Mouse (Mus musculus): ENCODE measurements around the gene Klhl29.

Klhl29 gene

DNA sequence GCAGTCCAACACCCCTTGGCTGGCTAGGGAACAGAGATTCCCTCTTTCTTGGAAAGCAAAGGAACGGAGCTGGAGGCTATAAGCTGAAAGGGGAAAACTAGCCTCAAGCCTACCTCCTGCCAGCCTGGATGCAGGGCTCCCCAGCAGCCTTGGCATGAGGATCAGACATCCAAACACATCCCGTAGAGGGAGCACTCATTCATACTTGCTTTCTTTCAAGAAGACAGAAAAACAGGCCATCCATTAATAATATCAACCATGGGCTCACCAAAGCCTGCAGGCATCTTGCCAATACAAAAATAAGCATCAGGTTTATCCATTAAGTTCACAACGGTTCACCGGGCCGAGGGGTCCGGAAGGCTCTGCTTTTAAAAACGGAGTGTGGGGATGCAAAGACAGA, 79.1 kb downstream of the Klhl29 start:
- DNase-seq (ENCODE audit: low read depth), result no peak

DNA sequence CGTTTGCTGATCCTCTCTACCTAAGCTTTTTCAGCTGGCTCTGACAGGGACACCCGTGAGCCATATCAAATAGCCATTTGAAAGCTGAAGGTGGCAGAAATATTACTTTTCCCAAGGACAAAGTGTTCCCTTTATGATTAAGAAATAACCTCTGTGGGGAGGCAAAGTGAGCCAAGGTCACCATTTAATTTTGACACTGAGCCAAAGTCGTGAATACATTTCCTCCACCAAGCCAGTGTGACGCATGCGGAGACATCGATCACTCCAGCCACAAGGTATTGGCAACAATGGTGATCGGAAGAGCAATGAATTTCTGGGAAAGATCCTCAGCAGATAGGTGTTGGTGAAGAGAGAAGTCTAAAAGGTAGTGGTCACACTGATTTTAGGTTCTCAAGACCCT, 83.2 kb downstream of the Klhl29 start:
- DNase-seq (ENCODE audit: low read depth), result no peak

DNA sequence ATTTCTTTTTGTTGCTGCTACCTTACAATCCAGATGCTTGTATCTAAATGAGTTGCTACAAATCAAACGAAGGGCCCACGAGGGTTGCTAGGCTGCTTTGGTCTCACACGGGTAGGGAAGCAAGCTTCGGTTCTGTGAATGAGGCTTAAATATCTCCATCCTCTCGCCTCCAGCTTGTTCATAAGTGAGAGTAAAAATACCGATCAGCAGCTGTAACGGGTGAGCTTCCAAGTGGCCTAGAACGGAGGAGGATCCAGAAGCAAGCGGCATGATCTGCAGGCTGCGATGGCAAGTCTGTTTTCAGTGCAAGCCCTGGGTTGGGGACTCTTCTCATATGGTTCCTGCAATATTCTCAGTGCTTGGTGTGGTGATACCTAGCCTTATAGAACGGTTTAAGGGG, 89.9 kb downstream of the Klhl29 start:
- DNase-seq (ENCODE audit: low read depth), result no peak

DNA sequence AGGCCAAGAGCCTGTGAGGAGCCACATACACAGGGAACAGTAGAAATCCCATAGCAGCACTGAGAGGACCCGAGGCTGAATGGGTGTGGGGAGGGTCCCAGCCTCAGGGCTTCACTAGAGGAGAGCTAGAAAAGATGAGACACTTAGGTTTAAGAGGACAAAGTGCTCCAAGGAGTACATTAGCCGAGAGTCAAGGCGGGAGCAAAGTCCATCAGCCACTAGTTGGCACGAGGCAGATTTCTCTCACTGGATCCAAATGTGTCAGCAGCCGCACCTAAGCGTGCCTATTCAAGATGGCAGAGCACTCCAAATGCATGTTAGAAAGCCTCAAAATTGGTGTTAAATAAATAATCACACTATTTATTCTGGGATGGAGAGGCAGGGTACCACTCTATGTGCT, 90.5 kb downstream of the Klhl29 start:
- DNase-seq (ENCODE audit: low read depth), result no peak

DNA sequence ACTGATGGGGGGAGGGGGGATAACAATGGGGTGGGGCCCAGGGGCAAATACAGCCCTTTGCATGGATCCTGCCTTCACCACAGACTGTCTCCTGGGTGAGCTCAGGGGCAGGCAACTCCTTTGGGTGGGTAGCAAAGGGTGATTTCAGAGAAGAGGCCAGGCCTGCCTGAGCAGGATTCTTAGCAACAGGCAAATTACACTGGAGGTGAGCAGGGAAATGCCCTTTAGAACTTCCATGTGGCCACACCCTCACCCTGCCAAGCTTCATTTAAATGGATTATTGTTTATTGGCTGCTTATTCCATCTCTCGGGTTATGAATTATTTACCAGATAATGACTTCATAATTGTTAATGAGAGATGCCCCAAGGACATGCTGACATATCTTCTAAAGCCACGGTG, 91.8 kb downstream of the Klhl29 start:
- DNase-seq (ENCODE audit: low read depth), result no peak

DNA sequence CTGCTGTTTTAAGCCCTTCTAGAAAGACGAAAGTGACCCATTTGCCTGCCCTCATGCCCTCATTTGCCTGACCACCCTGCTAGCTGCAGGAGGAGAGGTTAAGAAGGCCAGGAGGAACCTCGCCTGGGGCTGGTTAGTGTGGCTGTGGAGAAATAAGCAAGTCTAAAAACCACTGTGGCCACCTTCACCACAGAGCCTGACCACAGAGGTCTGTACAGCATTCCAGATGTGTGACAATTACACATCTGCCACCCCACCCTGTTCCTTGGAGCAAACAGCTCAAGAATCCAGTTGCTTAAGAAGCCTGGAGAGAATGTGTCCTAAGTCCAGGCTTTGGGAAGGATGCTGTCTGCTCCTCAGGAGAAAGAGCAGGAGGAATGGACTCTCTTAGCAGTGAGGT, 92.9 kb downstream of the Klhl29 start:
- no peak for DNase-seq (ENCODE audit: low read depth)

DNA sequence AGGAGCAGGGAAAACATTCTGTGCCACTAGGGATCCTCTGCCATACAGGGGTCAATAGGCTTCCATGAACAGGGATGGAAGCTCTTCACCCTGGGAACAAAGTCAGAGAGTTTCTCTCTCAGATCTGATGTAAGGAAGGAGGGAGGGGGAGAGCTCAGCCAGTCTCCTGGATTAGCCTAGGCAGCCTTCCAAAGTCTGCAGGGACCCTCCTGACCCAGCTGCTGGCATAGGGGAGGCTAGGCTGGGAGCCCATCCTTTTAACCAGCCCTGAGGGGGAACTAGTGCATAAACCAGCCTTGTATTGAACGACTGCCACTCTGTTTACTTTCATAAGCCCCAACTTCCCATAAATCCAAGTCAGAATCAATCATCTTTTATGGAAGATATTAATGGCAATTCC, 95.6 kb downstream of the Klhl29 start:
- DNase-seq (ENCODE audit: low read depth), result no peak

DNA sequence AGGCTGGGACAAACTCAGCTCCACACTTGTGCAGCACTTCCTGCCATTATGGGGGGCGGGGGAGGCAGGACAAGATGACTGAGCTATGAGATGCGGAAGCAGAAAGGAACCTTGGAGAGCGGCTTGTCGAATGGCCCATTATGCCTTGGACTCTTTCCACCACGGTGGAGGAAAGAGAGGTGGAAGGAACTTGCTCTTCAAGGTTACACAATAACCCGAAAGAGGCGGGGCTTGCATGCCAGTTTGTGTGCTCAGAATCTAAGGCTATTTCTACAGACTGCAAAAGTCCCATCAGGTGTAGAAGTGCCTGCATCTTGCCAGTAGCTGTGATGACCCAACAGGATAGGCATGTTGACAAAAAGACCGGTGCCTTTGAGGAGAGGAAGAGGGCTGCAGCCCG, 98.5 kb downstream of the Klhl29 start:
- DNase-seq (ENCODE audit: low read depth), result no peak

DNA sequence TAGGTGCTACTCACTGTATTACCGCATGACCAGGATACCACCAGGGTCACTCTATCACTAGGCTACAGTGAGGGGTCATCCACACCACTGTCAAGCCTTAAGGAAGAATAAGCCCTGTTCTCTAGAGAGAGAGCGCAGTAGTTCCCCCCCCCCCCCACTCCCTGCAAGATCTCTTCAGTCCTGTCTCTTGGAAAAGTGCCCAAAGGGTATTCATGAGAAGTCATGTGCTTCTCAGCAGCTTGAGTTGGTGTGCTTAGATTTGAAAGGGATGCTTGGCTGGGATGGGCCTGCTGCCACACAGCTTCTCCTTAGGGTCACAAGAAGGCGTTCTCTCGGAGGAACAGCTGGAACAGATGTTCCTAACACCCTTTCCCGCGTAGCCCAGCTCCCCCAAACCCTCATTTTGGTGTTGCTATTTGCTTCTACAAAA, 100.0 kb downstream of the Klhl29 start:
- no peak for DNase-seq (ENCODE audit: low read depth)

DNA sequence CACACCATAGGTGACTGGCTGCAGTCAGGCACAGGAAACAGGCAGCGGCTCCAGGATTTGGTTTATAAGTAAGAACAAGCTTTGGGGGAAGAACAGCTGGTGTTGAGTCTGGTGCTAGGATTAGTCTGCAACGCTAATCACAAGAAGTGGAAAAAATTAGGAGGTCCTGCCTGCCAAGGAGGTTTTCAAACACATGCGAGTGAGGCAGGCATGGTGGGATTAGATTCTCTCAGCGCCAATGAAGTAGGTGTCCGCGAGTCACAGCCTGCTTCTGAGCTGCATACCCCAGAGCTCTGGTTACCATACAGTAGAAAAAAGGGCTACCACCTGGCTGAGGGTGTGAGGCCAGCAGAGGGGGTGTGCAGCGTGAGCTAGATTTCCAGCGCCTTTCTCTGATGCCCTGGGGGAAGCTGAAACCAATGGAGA, 101.0 kb downstream of the Klhl29 start:
- no peak for DNase-seq (ENCODE audit: low read depth)

DNA sequence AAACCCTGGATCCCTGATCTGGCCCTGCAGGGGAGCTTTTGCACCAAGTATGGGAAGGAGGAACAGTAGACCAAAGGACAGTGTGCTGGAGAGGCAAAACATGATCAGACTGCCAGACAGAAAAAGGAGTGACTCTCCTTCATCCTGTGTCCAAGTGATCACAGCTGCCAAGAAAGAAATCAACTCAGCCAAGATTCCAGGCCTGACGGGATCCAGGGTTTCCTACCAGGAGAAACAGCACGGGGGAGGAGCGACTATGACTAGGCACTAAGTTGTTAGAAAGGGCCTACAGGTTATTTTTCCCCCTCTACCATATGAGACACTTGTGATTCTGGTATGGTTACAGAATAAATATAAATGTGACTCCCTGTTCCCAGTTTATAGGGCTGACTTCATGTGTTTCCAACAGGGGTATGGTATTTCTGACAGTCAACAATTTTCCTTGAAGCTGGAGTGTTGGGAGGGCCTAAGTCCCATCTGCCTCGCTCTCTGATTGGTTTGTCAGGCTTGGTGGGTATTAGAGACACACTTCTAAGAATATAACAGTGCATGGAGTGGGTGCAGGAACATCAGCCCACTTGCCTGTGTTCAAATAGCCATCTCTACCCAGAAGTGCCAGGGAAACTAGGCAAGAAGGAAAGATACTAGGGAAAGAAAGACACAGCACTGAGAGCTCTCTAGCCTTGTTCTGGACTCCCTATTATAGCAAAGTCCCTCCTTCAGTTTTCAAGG, 102.0 kb downstream of the Klhl29 start:
- DNase-seq (ENCODE audit: low read depth), result no peak

DNA sequence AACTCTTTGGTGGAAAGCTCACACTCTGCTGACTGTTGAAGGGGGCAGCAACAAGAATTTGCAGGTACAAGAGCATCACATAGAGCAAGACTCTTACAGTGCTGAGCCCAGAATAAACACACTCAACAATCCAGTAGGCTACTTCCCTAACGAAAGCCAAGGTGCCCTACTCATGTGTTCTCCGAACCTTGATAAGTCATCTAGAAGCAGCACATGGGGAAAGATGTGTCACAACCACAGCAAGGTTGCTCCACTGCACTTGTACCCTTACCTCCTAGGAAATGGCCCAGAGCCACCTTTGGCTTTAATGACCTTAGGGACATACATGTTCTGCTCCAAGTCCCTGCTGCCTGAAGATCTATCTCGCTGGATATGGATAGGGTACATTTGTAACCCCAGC, 105.0 kb downstream of the Klhl29 start:
- DNase-seq (ENCODE audit: low read depth), result no peak

DNA sequence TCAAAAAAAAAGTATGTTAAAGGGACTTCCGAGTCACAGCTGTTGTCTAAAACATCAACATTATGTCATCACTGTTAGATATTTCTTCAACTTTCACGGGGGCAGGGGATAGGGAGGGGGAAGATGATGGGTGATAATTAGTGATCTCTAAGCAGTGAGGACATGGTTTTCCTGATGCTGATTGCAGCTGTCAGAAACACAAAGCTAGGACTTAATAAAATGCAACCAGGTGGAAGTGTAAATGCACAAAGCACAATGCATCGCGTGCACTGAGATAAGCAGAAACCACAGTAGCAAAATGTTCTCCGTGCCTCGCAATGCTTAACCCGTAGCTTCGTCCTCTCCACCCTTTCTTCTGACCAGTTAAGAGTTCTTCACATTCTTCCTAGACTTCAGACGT, 105.5 kb downstream of the Klhl29 start:
- DNase-seq (ENCODE audit: low read depth), result no peak

DNA sequence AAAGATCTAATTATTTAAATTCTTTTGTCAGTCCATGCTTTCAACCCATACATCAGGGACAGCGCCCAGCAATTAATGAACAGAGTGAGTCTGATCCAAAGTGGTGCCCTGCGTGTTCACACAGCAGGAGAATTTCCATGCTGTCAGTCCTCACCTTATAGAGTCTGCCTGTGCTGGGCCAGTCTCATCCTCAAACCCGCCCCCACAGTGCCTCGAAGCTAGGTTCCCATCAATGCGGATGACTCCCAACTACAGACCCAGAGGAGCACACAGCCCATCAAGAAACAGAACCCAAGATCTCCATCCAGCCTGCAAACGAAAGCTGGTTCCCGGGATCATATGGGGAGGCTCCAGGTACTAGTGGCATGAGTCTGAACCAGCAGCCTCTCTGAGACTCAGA, 106.4 kb downstream of the Klhl29 start:
- no peak for DNase-seq (ENCODE audit: low read depth)

DNA sequence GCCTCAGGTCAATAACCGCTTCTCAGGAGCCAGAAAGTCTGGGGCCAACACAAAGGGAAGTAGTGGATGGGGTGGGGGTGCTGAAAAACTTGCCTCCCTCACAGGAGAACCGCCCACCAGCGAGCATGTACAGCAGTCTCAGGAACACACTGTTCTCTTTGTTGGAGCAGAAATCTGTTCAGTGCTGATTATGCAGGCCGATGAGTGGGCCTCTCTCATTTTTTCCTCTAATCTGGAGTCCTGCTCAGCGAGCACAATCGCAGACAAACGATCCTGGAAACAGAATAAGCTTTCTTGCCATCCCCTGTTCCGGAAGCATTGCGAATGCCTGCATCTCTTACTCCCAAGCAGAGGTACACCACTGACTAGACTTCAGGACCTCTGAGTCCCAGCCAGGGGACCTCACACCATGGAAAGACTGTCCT, 107.3 kb downstream of the Klhl29 start:
- DNase-seq (ENCODE audit: low read depth), result no peak

DNA sequence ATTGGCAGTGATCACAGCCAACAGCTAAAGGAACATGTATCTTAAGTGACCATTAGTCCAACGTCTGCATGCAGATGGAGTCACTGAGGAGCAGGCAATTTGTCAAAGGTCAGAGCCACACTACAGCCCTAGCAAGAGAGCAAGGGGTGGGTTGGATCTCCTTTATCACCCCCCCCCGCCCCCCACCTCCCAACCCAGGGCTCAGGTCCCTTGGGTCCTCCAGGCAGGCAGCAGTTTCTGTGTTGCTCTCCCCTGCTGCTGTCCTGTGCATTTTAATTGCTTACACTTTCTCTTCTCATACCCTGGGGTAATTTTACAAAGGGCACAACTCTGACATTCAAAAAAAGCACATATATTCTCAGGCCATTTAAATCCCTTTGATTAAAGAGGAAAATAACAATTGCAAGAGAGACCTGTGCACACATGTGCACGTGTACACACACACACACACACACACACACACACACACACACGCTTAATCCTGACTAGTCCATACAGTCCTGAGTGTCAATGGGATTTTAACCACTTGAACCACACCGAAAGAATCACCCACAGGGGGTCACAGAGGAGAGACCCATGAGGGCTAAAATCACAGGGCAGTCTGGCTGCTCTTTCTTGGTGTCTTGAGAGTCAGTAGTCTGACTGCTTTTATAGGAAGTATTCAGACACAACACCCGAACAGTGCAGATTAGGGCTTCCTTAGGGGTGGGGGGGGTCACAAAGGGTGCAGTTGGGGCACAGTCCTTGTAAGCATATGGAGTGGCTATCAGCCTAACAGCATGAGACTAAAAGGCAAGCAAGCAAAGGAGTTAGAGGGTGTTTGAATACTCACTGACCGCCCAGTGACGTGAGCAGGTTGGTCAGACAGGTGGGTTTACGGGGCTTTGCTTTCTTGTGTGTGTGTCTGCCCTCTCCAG, 108.0 kb downstream of the Klhl29 start:
- no peak for DNase-seq (ENCODE audit: low read depth)

DNA sequence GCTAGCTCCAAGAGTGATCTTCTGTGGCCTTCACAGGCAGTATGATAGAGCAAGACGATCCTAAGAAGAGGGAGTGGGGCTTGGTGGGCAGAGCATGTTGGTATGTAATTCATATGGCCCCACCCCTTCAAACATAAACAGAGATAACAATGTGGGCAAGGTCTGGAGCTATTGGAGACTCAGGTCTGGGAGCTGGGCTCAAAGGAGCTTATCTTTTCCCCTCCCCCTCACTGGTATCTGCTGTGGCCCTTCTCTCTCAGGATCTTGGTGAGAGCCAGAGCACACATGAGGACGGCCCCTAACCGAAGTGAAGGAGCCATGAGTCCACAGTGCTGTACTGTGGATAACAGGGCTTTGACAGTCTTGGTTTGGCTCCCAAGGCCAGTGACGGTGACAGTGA, 108.7 kb downstream of the Klhl29 start:
- no peak for DNase-seq (ENCODE audit: low read depth)

DNA sequence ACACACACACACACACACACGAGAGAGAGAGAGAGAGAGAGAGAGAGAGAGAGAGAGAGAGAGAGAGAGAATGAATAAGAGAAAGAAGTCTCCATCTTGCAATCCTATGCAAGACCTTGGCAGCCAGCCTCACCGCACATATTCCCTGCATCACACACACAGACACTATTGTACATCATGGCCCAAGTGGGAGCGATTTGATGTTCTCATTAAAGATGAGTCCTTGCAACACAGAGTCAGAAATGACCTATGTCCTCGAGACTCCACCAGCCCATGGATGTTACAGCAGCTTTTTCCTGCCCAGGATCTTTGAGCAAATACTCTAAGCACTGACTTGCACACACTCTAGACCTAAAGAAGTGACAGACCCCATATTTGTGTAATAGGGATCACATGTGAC, 114.0 kb downstream of the Klhl29 start:
- DNase-seq (ENCODE audit: low read depth), result no peak

DNA sequence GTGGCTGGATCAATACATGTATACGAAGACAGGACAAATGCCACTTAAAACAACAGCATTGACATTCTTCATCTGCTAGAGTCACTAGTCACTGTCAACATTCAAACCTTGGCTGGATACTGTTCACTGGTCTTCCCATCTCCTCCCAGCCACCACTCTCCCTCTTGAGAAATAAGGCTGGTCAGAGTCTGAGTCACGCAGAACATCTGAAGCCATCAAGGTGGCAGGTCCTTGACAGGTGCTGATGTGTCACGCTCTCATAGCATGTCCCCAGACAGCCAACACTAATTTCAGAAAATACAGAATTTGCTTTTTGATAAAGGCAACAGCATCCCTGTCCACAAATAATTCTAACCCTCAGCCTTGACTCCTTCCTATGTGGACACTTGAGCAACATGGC, 116.7 kb downstream of the Klhl29 start:
- no peak for DNase-seq (ENCODE audit: low read depth)

DNA sequence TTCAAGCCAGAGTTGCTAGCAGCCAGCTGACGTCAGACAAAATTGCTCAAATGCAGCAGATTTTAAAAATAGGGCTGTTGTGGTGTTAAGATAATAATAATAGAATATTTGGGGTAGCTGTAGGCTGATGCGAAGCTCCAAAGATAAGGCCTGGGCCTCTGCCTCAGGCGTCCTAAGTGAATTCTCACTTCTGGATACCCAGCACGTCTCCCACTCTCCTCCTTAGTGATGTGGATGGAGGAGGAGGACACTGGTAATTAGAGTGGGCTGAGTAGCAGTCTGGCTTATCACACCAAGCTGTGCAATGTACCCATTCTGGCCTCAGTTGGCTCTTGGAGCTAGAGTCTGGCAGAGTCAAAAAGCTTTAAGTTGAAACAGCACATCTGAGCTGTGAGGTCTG, 118.3 kb downstream of the Klhl29 start:
- DNase-seq (ENCODE audit: low read depth), result no peak

DNA sequence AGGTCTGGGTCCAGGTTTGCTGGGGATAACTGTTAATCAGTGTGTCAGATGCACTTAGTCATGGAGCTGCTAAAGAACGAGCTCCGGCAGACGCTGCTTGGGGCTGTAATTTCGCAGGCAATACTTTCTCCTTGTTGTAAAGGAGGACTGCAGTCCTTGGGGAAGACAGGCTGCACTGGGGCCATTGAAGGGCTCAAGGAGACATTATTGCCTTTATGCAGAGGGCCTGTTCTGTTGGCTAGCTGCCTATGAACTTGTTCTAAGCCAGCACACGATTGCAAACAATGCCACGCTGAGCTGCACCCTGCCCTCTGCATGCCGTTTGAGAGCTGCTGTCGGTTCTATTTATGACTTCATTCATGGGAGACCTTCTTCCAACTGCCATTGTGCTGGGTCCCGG, 120.4 kb downstream of the Klhl29 start:
- DNase-seq (ENCODE audit: low read depth), result no peak

DNA sequence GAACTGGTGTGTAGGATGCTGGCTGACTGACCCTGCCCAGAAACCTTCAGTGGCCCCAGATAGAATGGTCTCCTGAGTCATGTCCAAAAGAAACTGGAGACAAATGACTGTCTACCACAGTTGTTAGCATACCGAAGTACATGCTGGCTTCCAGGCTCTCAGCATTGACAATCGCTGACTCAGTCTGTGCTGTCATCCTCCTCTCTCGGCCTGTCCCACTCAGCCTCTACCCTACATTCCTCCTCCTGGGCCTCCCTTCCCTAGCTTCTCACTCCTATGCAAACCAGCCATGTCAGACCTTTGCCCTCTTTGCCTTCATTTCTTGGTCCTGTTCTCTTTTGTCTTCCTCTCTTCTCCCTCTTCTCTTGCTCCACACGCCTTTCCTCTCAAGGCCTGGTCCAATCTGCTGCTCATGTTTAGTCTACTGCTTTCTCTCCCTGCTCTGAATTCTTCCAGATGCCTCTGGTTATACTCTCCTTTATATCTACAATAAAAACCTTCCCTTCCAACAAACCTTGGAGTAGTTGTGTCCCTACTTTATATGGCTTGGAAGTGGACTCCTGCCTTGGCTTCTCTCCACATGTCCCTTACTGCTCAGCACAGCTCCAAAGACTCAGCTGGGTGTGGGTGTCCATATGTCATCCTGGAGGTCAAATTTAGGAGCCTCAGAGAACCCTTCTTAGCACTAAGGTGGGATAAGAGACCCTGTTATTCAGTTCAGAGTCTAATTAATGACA, 121.1 kb downstream of the Klhl29 start:
- no peak for DNase-seq (ENCODE audit: low read depth)
